Mouse (Mus musculus) cerebellum, adult (tissue): ENCODE measurements at regions not wholly inside any gene's neighbourhood (a gene's known extent, or its start where the extent isn't known, plus 50 kb on each side); places are given as distances from the start of the nearest gene placed in this dataset.

ENCODE experiments used
- ATAC-seq: cut with Nextera tagmentation; 2 replicates; pipeline ENCODE4 v1.9.2; 2017; ENCODE audit warnings: mild to moderate bottlenecking, moderate library complexity, mixed read lengths; ENCODE audit not compliant: insufficient number of reproducible peaks, low FRiP score, low TSS enrichment

DNA sequence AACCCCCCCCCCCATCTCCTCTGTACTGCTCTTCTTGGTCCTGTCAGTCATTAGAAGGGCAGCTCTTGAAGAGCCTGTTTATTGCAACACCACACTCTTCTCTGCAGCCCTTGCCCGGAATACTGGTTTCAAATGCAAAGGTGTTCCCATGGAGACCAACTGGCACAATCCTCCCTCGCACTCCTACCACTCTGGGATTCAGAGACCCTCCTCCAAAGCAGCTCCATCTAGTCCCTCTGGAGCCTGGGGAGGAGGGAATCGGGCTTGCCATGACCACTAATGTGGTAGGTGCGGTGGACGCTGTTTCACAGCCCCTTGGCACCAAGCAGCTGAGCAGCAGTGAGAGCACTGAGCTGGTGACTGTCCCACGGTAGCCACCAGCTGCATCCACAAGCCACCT, 83.1 kb downstream of the Stk35 start:
- no peak for ATAC-seq

DNA sequence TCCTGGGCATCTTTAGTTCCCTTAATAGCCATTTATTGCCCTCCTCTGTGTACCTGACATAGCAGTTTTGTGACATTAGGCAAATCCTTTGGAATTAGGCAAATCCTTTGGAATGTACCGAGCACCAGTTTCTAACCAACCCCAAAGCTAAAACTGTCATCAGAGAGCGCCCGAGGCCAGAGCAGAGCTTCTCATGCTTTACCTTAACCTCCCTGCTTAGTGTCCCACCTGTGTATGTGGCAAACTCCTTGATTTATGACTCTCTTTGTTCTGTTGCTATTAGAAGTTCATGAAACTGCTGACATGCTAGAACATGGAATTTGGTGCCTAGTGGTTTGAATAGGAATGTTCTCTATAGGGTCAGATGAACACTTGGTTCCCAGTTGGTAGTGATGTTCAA, 84.0 kb downstream of the Stk35 start:
- ATAC-seq: no peak

DNA sequence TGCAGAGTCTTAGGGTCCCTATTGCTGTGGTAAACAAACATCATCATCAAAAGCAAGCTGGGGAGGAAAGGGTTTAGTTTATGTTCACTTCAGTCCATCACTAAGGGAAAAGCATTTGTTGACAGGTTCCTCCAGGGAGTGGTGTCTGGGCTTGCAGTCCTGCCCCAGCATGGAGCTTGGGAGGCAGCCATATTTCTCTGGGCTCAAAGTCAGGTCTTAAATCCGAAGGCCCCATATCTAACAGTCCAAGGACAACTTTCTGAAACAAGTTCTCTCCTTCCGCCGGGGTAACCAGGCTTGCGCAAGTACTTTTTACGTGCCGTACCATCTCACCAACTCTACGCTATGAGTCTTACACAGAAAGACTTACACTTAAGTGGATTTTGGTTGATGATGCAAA, 85.2 kb downstream of the Stk35 start:
- no peak for ATAC-seq

DNA sequence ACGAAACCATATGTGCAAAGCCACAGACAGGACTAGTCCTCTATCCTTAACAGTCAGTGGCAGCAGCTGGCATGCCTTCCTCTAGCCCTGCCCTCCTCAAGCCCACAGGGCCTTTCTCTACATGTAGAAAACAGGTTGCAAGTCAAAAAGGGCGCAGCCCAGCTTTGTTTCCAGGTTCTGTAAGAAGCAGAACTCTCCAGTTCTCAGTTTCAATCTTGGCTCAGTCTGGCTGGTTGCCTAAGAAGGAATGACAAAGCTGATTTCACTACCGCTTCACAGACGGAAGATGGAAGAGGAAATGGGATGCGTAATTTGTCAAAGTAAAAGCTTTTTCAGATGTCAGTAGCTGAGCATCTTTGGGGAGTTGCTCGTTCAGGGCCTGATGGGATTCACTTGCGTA, 92.9 kb downstream of the Stk35 start:
- no peak for ATAC-seq

DNA sequence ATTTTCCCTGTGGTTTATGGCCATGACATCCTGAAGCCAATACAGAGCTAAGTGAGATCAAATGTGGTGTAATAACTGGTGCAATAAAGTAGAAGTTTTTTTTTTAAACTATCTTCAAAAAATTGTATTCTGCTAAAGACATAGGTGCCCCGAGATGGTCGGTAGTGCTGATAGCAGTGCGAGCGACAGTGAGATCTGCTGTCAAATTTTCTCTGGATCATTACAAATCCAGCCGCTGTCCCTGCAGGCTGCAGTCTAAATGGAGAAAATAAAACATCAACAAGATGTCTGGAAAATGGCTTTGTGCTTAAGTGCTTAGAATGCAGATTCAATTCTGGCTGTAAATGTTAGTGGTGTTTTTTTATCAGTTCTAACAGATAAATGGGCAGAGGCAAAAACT, 93.5 kb downstream of the Stk35 start:
- no peak for ATAC-seq

DNA sequence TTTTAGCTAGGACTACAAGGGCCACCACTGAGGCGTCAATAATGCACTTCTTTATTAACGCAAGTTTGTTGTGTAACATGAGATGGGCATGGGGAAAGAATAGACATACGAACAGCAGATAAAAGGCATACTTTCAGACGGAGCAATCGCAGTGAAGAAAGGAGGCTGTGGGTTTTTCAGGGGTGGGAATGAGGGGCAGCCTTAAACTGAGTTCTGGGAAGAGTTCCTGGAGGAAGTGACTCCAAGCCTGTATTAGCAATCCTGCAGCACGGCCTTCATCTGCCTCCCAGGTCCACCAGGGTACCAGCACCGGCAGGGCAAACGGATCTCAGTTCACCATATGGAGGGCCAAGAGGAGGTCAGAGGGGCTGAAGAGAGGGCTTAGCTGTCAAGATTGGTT, 94.6 kb downstream of the Stk35 start:
- ATAC-seq: no peak

DNA sequence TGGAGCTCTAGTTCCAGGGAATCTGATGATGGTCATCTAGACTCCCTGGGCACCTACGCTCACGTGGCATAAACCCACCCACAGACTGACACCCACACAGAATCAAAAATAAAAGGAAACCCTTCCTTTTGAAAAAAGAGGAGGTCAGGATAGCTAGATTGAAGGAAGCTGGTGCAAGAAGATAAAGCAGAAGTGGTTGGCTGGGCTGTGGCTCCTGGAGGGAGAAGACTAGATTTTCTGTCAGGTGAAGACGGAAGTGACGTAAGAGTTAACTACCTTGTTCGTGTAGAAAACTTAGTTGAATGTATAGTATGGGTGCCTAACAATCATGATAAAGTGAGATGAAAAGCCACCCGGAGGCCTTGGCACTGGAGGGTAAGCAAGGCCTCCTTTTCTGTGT, 95.1 kb downstream of the Stk35 start:
- ATAC-seq: no peak

DNA sequence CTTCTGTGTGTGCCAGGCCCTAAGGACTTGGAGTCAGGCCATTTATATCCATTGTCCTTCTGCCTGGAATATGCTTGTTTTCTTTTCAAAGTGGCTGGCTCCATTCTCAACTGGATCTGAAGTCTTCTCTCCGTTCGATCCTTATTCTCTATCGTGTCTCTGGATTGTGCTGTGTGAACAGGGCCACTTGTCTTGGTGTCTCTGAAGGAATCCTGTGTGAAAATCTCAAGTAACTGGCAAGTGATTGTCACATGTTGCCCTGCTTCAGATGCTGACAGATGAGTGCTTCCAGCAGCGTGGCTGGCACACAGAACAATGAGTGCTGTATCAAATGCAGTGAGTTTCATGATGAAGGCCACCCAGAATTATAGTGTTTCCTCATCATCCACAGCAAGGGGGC, 96.4 kb downstream of the Stk35 start:
- no peak for ATAC-seq

DNA sequence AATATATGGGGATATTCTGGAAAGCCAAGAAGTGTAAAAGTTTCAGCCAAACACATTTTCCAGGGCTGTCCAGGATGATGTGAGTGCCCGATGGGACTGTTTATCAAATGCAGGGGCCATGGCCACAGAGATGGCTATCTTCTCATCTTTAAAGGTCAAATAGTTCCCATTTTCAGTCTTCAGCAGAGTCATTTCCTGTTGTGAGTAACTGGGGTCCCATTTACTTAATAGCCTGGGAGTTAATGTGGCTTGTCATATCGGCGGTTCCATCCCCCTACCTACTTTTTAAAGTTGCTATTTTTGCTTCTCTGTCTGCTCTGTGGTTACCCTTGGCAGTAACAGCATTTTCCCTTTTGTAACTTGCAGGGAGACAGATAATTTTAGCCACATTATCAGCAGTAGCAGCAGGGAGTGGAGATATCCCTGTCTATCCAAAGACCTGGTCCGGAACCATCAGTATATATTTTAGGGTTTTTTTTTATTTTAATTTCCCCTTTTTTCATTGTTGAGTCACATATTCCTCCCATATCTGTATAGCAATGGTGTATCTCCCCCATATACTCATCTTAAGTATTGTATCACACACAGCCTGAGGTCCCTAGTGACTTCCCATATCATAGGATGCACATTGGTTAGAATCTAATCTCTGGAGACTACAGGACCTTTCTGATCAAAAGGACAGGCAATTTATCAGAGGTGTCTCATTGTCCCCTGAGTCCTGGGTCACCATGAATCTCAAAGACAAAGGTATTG, 103.2 kb downstream of the Stk35 start:
- no peak for ATAC-seq

DNA sequence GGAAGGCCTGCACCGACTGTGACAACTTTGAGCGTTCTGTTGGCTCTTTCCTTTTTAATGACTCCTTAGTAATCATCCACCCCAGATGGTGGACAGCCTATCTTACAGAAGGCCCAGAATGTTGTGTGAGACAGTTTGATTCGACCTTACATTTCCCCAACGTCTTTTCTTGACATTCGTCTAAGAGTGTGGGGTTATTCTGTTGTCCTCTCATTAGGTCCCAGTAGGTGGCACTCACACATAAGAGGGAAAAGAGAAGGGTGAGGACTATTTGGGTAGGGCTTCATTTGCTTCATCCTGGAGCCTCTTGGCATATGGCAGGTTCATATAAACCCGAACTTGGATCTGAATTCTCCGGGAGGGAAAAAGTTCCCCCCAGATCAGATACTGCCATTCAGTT, 104.4 kb downstream of the Stk35 start:
- ATAC-seq: no peak

DNA sequence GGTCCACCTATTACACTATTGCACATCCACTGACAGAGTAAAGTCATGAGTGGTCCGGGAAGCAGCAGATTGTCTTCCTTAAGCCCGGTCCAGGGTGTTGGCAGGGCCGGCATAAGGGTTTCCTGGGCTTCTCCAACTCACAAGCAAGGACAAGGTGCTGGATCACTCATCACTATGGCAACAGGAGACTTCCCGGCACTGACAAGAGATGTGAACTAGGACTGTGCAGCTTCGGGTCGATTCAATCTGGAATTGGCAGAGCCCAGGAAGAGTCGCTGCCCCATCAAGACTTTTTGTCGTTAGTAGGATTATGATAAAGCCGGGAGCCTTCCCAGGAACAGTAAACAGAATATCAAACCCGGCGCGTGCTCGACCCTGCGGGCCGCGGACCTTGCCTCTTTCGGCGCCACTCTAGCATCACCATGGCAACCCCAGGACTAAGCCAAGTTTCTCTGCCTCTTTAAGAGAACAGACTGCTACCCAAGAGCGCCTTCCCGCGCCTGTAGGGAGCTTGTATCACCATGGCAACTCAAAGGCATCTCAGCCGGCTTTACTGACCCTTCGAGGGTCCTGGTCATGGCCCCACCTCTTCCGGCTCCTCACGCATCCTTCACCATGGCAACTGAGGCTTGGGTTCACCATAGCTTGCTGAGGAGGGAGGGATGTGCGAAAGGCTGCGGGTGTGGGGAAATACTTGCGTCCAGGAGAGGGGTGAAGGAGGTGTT, 103.3 kb upstream of the Tgm3 start:
- peak; percentile 82 for ATAC-seq

DNA sequence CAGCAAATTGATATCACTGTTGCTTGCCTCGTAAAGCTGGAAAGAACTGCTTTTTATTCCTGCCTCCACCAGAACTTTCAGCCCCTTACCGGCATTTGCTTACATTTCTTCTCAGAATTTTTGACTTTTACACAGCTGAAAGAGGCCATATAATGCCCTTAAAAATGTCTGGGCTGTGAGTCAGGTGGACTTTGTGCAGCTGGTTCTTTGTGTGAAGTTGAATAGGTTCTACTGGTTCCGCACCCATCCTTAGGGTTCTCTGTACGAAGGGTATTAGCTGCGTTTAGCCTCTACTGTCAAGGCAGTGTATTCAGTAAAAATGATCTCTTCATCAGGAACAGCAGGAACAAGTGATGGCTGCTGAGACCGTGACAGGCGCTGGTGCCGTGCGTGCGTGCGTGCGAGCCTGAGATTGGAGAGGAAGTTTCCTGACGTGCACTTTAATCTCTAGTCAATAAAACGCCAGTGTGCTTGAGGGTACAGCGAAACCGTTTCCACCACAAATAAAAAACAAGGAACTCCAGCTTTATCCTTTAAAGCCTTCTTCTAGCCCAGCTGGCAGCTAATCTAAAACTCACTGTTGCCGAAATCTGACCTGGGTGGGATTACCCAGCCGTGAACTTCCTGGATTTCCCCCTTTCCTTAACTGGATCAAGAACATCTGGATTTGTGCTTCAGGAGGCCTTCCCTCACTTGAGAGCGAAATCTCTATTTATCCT, 100.8 kb upstream of the Tgm3 start:
- no peak for ATAC-seq

DNA sequence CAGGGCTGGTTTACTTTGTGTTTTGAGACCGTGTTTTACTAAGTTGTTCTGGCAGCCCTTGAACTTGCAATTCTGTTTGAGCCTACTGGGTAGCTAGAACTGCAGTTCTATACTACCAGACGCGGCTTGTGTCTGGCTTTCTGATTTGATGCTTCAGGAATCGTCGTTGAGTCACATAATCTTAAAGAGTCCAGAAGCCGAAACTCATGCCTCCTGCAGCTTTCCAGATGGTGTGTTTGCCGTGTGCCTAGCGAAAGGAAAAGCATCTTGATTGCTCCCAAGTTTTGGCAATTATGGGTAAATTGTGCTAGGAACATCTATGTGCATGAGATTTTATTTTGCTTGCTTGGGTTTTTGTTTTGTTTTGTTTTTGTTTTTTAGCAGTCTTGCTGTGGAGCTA, 99.6 kb upstream of the Tgm3 start:
- ATAC-seq: no peak

DNA sequence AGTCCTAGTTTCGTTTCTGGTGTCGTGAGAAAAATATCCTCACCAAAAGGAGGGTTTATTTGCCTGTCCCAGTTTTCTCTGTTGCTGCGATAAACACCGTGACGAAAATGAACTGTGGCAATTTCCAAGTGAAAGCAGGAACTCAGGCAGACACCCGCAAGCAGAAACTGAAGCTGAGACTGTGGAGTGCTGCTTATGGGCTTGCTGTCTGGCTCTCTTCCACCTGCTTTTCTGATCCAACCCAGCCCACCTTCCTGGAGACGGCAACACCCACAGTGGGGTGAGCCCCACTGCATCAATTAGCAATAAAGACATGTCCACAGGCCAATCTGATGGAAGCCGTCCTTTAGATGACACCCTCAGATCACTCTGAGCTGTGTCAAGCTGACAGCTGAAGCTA, 97.9 kb upstream of the Tgm3 start:
- no peak for ATAC-seq

DNA sequence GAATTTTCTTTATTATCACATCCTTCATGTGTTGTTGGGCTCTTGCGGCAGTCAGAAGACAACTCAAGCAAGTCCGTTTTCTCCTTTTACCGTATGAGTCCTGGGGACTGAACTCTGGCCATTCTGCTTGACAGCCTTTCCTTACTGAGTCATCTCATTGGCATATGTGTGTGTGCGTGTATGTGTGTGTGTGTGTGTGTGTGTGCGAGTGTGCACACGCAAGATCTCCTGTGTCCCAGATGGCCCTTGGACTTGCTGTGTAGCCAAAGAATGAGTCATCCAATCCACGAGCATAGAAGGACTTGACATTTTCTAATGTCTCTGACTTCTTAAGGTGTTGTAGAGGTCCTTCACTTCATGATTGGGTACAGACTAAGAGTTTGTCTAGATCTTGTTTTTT, 95.7 kb upstream of the Tgm3 start:
- no peak for ATAC-seq

DNA sequence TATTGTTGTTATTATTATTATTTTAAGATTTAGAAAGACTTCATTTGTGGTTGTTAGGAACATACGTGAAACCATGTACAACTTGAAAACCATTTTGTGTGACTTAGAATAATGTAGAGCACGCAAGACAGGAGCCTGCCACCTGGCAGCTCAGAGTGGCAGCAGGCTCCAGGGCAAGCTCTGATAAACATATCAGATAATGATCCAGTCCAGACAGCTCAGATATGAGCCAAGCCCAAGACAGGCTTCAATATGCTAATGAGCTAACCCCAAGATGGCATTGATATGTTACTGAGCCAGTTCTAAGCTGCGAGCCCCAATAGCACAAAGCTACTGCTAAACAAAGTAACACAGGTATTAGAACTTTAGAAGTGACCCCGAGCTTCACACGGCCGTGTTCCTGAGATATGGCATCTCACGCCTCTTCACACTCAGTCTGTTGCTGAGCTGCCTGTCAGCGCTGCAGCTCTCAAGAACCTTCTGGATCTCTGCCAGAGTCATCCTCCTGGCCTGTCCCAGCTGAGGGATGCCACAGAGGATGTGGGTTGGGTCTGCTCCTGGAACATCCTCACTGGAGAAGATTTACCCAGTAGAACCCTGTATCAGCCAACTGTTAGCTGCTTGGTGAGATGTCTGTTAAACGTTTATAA, 93.9 kb upstream of the Tgm3 start:
- ATAC-seq: 0 out of 2 replicates have a peak, but pooled peaks have one; percentile 40

DNA sequence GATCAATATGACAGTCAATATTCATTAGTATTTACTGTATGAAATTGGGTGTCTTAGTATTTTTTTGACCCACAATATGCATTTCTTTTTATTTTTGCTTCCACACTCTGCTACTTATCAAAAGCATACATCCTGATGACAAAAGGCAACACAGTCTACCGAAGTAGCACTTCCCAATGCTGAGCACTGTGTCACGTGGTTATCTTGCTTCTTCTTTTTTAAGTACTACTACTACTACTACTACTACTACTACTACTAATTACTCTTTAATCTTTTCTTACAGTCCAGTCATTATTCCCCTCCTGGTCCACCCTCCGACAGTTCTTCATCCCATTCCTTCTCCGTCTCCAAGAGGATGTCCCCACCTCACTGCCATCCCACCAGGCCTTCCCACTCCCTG, 92.6 kb upstream of the Tgm3 start:
- no peak for ATAC-seq

DNA sequence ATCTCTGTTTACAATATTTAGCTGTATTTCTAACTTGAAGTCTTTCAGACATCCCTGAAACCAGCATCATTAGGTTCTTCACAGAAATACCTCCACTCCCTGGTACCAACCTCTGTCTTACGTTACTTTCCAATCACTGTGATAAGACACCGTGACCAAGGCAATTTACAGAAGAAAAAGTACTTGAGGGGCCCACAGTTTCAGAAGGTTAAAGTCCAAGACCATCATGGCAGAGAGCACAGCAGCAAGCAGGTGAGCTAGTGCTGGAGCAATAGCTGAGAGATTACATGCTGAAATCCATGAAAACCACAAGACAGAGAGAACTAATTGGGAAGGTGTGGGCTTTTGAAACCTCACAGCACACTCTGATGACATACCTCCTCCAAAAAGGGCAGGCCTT, 84.9 kb upstream of the Tgm3 start:
- no peak for ATAC-seq

DNA sequence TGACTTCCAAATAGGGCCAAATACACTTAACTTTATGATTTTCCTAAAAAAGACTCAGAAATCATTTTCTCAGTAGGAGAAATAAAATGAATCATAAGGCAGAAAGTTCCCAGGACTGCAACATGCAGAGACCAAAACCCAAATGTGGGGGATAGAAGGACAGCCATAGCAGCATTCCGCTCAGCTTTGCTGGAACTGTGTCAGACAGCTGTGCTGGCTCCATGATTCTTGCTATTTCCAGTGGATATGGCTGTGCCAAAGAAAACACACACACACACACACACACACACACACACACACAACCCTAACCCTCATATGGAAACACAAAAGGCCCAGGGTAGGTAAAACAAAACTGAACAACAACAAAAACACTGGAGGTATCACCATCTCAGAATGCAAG, 78.6 kb upstream of the Tgm3 start:
- no peak for ATAC-seq

DNA sequence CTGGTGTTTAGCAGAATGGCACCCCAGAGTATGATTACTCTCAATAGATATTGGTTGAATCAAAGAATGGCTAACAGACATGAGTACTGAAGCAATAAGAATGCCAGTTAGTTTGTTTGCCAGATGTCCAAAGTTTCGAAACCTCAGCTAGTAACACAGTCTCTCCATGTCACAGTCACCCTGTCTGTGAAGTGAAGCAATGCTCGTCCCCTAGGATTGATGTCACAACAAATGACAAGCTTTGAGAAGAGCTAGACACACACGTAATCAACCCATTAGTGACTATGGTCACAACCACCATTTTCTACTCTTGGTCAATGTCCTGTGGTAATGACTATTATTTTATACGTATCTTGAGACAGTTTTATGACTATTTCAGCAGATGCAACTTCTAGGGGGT, 69.3 kb upstream of the Tgm3 start:
- ATAC-seq: no peak
